Mouse (Mus musculus): ENCODE results near the gene Unc5b. TPM values are rescaled to one million over a fixed set of nuclear protein-coding genes. Genes with fewer than 3 reads are reported as not detected.

The Unc5b gene
- total RNA-seq, 2 experiments from 2014 or later: 13.3 to 17.6 TPM

DNA sequence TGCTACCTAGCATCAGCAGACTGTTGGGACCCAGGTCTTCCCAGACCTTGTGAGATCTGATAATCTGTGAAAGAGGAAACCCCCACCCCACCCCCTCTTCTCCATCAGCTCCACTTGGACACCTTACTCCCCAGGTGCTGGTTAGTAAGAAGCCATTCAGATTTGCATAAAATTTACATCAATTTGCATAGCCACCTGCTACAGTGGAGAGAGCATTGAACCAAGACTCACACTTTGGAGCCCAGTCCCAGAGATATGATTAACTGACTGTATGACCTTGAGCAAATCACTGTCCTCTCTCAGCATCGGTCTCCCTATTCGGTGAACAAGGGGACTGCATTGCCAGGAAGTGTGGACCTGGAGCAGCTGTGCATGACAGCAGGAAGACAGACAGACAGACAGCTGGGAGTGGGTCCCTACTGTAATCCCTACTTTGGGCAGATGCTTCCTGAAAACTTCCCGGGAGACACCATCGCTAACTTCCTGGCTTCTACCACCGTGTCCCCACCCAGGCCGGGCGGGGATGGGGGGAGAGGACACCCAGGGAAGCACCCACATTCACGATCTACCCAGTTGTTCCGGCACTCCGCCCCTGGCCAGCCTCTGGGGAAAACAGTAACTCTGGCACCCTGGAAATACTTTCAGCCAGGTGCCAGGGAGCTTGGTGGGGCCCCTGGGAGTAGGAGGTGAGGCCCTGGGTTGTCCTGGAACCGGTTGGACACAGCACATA, 30.0 kb downstream of the Unc5b start:
- no peak for DNase-seq (ENCODE audit: low spot score in 2 of 2)

DNA sequence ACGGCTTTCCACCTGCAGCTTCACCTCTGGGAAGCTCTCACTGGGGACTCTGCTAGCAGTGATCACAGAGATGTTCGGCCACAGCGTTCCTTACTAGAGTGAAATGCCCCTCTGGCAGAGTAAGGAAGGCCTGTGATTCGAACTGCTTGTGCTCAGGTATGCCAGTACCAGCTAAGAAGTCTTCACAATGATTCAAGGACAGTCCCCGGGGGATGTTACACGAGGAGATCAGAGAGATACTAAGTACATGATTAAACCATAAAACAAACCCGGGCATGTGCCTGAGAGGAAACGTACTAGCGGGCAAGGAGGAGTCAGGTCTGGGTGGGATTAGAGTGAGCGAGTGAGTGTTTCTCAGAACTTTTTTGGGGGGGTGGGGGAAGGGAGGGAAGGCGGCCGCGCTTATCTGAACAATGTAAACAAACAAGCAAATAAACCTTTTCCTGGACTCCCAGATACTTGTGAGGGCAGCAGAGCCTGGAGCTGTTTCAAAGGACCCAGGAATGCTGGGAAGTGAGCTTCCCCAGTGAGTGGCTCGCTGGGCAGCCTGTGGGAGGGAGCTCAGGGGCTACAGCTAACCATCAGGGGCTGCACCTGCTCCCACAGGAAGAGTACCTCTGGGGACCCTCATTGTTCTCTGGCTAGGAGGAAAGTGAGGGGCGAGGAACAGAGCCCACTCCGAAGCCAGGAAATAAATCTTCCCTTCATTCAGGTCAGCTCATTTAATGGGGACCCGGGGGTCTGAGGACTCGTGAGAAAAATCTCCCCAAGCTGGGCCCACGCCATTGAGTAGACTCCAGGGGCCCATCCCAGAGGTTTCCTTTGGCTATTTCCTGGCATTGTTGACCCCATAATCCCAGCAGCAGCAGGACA, 30.9 kb downstream of the Unc5b start:
- no peak for DNase-seq (ENCODE audit: low spot score in 2 of 2)

DNA sequence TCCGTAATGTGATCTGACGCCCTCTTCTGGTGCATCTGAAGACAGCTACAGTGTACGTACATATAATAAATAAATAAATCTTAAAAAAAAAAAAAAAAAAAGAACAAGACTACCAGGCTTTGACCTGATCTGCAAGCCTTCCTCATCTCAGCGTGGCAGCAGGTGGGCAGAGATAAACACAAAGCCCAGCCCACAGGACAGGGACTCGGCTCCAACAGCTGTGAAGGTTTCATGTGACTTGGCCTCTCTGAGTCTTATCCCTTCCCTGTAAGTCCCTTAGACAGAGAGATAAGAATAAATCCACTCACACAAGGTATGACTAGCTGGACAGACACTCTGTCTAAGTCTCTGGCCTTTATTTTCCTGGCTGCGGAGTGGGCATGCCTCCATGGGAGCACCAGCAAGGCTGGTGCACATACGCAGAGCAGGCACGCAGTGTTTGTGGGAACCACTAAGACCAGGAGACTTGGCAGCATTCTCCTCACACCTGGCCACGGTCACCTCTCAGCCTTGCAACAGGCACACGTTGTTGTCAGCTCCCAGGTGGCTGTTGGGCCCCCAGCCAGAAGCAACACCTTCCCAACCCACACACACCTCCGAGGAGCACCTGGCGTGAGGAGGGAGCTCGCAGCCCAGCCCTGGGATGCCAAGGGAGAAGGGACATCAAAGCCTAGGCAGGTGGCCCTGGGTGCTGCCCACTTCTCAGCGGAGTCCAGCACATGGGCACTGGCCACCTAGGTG, 33.5 kb downstream of the Unc5b start:
- DNase-seq (ENCODE audit: low spot score in 2 of 2): no peak

DNA sequence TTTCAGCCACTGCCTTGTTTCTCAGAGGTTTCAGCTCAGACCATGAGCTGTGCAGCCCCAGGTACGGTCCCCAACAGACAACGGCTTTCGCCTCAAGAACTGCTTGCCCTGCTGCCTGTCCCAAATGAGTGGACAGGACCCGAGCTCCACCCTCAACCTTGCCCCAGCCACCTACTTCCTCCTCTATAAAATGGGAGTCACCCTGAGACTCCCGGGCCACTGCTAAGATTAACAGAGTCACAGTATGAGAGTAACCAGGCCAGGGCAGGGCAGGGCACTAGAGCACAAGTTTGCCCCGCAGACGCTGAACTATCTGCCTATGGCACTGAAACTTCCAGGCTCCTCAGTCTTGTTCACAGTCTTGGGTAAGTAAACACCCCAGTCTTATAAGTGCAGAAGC, 34.9 kb downstream of the Unc5b start:
- DNase-seq (ENCODE audit: low spot score in 2 of 2): no peak

DNA sequence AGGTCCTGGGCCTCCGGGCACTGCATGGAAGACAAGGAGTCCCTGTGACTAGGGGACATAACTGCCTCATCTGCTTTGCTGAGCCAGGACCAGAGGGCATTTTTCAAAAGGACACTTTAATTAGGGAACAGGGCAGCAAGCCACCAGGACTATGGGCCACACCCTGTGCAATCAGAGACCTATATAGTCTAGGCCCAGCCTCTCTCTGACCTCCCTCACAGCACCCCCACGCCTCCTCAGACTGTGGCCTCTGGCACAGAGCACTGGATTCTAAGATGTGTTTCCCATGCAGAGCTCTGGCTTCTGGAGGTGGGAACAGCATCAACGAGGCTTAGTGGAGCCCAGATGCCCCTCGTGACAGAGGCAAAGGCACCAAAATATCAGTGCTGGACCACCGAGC, 35.4 kb downstream of the Unc5b start:
- DNase-seq (ENCODE audit: low spot score in 2 of 2): no peak

DNA sequence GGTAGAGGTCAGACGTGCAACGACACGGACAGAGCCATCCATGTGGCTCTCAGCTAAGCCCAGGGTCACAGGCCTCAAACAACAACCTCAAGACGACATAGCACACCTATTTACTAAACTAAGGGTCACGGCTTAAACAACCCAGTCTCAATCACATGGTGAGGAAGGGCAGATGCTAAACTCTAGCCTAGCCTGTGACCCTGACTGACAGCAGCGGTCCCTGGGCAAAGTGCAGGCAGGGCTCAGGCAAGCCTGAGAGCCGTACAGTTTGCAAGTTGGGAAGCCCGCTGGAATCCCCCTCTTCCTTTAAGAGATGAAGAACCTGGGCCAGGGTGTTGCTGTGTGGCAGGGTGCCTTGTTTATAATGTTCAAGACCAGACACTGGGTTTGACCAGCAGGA, 36.6 kb downstream of the Unc5b start:
- DNase-seq (ENCODE audit: low spot score in 2 of 2): no peak

DNA sequence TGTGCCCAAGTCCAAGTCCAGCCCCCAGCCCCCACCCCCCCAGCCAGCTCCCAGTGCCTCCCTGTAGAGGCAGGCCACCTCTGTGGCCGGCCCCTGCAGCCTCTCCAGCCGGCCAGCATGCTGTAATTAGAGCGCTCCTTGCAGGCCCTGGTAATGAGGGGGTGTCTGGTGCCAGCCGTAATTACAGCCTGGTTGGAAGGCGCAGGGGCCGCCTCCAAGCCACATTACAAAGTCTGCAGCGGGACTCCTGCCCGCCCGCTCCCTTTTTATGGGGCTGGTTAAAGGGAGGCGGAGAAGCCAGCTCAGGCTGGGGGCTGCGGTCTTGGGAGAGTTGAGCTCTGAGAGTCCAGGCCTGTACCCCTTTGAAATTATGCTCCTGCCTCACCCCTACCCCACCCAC, 37.0 kb downstream of the Unc5b start:
- DNase-seq (ENCODE audit: low spot score in 2 of 2): no peak

DNA sequence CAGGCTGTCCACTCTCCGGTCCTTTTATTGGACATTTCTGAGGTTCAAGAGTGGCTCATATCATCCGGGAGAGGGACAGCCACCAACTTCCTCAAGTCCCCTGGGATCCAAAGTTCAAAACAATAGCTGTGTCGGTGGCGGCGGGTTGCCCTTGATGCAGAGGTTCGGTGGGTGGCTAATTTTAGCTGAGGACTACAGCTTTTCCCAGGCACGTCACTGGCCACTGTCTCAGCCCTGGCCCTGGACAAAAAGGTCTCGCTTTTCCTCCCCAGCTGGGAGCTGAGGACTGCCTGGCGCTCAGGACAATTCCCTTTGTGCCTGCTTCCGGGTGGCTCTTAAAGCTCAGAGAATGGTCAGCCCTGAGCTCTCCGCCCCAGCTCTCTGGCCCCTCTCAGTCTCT, 38.5 kb downstream of the Unc5b start:
- no peak for DNase-seq (ENCODE audit: low spot score in 2 of 2)

DNA sequence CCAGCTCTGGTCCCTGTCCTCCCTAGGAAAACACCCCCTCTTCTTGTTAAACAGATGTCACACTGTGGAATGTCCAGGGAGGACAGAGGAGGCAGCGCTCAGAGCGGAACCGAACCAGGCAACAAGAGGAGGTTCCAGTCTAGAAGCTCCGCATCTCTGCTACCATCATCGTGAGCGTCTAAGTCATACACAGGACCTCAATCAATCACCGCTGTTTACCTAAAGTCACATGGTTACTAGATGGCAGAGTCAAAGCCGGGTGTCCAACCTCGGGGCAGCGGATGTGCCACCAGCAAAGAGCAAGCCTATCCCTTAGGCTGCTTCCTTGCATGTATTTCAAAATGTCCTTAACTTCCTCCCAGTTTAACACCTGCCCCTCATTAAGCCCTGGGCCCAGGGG, 39.0 kb downstream of the Unc5b start:
- no peak for DNase-seq (ENCODE audit: low spot score in 2 of 2)

DNA sequence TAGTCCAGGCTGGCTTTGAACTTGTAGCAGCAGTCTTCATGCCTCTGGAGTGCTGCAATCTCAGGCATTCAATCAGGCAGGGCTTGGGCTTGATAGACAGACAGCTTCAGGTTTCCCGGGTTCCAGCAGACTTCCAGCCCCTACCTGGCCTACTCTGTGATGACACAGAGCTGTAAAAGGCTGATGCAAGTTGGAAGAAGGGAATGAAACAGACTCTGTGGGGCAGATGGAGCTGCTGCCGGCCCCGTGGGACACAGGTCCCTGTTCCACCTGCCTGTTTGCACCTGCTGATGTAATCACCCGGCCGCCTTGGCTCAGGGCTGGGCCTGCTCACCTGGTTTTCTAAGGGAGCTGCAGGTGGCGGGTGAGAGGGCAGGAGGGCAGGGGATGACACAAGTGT, 40.5 kb downstream of the Unc5b start:
- no peak for DNase-seq (ENCODE audit: low spot score in 2 of 2)

DNA sequence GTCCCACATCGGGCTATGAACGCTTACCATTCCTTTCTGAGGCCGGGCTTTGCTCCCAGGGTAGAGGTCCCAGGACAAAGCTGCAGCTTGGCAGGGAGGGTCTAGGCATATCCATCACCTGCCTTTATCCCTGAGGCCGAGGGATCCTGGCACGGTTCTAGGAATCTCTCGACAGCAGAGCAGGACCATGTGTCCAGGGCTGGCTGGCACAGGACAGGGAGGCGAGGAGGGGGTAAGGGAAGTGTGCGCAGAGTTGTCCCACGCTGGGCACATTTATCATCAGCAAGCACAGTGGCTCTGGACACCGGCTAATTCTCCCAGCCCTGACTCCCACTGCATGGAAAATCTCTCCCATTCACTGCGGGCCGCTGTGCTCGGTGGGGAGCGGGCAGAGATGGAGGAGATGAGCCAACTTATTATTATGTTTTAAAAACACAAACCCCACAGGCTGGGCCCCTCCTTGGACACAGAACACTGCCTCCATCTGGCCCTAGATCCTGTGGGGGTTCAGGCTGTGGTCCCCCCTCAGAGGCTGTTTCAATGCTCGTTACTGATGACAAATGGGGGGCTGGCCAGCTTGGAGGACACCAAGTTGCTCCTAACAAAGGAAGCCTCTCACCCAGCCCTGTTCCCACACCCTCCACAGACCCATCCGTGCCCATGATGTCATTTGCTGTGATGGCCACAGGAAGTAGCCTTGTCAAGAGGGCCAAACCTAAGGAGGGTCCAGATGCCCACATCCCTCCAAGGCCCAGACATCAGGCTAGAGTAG, 43.9 kb downstream of the Unc5b start:
- DNase-seq (ENCODE audit: low spot score in 2 of 2): no peak

DNA sequence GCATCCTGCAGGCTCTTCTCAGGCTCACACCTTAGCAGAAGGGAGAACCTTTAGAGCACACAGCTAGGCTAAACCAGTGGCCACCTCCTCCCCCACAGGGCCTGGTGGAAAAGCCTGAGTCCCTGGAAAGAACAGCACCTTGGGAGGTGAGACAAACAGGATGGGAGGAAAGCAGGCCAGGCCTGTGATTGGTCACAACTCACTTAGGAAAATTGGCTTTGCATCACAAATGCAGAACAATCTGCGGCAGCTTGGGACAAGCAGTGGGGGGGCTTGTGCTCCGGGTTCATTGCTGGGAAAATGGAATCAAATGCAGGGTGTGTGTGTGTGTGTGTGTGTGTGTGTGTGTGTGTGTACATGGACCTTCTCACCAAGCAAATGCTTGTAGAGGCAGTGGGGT, 47.8 kb downstream of the Unc5b start:
- DNase-seq (ENCODE audit: low spot score in 2 of 2): no peak

DNA sequence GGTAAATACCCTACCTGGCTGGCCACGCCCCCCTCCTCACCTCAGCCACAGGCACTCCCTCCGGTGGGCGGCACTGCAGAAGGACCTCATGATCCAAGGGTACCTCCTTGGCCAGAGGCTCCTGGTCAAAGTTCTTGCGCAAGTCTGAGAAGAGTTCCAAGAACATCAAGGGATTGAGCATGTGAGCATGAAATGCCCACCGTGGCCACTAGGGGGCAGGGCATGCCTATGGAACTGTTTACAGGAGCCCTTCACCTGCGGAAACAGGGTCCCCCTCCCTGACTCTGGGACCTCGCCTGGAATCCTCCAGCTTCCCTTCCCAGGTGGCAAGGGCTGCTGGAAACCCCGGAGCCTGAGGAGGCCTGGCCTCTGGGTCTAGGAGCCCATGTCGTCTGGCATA, 51.8 kb downstream of the Unc5b start:
- DNase-seq (ENCODE audit: low spot score in 2 of 2): peak; percentile 30 to 52

DNA sequence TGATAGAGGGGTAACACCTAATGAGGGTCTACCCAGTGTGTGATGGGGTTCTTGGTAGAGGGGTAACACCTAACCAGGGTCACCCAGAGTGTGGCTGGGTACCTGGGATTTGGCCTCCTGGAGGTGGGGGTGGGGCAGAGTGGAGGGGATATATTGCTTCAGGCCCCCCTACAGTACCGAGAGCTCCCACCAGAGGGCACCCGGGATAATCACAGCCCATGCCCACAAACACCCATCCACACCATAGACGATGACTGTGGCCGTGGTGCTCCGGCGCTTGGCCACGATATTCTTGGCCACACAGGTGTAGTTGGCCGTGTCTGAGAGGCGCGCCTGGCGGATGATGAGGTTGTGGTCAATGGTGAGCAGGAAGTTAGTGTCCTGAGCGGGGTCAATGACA, 52.8 kb downstream of the Unc5b start:
- DNase-seq (ENCODE audit: low spot score in 2 of 2): no peak

DNA sequence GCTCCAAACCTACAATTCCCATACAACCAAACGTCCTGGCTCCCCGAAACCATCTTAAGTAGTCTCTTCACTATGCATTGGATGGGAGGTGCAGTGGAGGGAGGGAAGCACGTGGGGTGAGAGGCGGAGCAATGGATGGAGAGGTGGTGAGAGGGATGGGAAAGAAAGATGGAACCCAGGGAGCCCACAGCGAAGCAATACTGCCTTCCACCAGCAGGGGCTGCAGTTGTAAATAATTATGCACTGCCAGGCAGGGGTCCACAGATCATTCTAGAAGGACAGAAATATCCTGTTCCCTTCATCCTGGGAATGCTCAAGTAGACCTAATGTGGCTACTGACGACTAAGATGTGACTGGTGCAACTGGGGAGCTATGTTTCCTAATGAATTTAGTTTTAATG, 55.9 kb downstream of the Unc5b start:
- no peak for DNase-seq (ENCODE audit: low spot score in 2 of 2)

DNA sequence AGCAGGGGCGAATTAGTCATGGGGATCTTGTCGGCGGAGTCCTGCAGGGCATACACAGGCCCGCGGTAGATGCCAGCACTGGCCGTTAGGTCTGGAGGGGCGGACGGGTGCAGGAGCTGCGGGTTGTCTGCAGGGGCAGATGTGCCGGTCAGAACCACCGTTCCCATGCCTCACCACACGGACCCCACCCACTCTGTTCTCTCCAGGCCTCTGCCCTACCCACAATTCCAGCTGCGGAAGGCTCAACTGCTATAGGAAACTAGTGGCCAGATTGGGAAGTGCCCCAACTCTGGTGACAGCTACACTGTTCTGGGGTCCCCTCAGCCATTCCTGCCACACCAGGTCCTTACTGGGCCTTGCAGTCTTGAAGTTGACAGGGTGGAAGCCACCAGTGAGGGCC, 56.8 kb downstream of the Unc5b start:
- no peak for DNase-seq (ENCODE audit: low spot score in 2 of 2)

DNA sequence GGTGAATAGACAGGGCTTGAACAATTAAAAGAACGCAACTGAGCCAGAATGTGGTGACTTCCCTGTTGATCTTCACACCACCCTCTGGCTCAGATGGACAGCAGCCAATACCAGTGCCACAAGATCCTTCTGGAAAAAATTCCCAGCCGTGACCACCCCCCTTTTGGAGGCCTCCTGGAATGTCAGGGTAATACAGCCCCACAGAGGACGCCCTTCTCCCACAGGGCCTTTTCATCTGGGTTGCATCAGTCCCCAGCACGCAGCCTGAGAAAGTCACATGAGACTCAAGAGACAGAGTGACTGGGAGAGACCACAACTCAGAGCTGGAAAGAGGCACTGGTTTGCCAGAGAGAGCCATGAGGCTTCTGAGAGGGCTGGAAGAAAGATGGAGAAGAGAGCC, 60.5 kb downstream of the Unc5b start:
- DNase-seq (ENCODE audit: low spot score in 2 of 2): no peak

DNA sequence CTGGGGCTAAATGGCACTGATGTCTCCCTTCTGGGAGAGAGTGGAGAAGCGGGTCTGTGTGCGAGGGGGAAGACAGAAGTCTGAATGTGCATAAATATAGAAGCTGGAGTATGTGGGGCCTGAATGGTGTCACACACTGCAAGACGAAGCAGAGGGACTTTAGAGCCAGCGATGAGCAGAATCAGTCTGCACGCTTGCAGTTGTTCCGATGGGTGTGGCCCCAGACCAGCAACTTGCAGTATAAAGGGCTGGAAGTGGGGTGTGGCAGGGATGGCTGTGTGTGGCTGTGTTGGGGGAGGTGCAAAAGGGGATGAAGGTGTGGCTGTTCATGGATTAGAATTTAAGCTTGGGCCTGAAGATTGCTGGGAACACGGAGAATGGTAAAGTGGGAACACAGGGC, 62.8 kb downstream of the Unc5b start:
- DNase-seq (ENCODE audit: low spot score in 2 of 2): no peak

DNA sequence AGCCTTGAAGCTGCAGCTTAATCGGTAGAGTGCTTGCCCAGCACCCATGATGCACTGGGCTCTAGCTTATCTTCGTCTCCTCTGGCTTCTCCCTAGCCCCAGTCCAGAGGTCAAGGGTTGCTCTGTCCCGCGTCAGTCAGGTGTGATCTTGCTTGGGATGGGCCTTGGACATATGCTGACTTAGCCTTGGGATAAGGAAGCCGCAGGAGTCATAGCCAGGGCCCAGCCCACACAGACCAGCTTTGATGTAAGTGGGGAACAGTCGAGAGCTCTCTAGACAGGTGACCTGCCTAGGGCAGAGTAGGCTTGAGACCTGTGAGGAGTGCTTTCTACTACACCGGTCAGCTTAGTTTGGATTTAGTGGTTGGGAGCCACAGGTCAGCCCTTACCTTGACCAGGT, 64.0 kb downstream of the Unc5b start:
- no peak for DNase-seq (ENCODE audit: low spot score in 2 of 2)

DNA sequence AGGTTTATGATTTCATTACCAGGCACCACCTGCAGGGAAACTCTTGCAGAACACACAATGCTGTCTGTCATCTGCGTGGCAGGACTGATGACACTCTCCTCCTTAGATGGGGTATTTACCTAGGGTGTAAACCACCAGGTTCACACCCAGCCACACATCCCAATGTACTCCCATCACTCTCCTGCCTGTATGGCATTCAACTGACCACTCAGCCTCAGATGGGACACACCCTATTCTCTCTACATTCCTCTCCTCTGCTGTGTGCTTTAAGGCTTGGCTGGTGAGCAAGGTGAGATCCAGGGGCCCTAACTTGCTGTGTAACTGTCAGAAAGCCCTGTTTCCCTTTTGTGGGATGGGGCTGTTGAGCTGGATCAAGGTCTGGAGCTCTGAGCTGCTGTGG, 69.3 kb downstream of the Unc5b start:
- no peak for DNase-seq (ENCODE audit: low spot score in 2 of 2)

DNA sequence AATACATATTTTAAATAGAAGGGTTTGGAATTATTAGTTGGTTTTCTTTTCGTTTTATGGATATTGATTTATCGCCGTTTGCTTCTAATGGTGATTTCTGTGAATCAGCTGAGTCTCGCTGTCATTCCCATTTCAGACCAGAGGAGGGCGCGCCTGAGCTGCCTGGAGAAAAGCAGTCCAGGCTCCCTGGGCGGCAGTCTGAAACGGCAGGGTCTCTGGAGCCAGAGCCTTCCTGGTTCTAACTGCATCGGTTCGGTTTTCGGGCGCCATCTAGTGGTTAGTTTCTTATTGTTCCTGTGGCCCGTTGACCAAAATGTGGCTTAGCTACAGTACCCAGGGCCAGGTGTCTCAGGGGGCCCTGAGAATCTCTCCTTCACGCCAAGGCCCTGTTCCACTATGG, 71.0 kb downstream of the Unc5b start:
- DNase-seq (ENCODE audit: low spot score in 2 of 2): peak; percentile 67 to 89
